Mouse (Mus musculus): ENCODE results near the gene Nutf2.

GRCm38 (mm10) chr8:105919390-105919789 is 59.0 kb downstream of the Nutf2 start:
- TF ChIP-seq EP300 (IDR thresholded peaks at IDR 0.05; ENCODE audit: low read depth) = no peak
- no peak for TF ChIP-seq CTCF (IDR thresholded peaks at IDR 0.05; ENCODE audit: low read depth)
